Mouse (Mus musculus): Measurements from ENCODE around the gene Dram1. TPM values are rescaled to one million over a fixed set of nuclear protein-coding genes. Genes with fewer than 3 reads are reported as not detected.

Dram1 gene
- polyA plus RNA-seq, 1 experiment from 2014 or later = 0.49 TPM

- Histone ChIP-seq H3K4me1 (replicated peaks; ENCODE audit: control insufficient read depth, insufficient read depth, low read length) (no peaks in the 10 kb centered on the region), H3K9ac (ENCODE audit: low read length) (no peak overlapping the region), H3K4me3 (ENCODE audit: low read depth, low read length) (no peak overlapping the region), H3K36me3 (ENCODE audit: control insufficient read depth, insufficient read depth, low read length) (no peaks in the 10 kb centered on the region), H3K9me3 (ENCODE audit: control insufficient read depth, low read length) (no peaks in the 10 kb centered on the region), H3K27ac (ENCODE audit: low read depth, low read length) (no peak overlapping the region), H3K27me3 (ENCODE audit: control insufficient read depth, insufficient read depth, low read length) (no peaks in the 10 kb centered on the region), H3K4me2 (ENCODE audit: low read depth, low read length, severe bottlenecking) (no peak overlapping the region)
- DNase-seq (ENCODE audit: low spot score) = no peak
- no peak for ATAC-seq (replicated peaks; ENCODE audit: low FRiP score)
- 88% methylated on average over 6 of the region's 6 CpGs for WGBS
These were observed 76.9 kb downstream of the Dram1 start for GRCm38 (mm10) chr10:88301802-88302470.

GRCm38 (mm10) chr10:88296991-88297390 lies 81.9 kb downstream of the Dram1 start:
- H3K4me1 ChIP-seq (replicated peaks; ENCODE audit: control insufficient read depth, insufficient read depth, low read length) = no peaks in the 10 kb centered on the region
- H3K9ac ChIP-seq (ENCODE audit: low read length) = no peak overlapping the region
- ATAC-seq (replicated peaks; ENCODE audit: low FRiP score) = no peak
- H3K27me3 ChIP-seq (ENCODE audit: control insufficient read depth, insufficient read depth, low read length) = no peaks in the 10 kb centered on the region
- no peak overlapping the region for H3K27ac ChIP-seq (ENCODE audit: low read depth, low read length)
- no peak overlapping the region for H3K4me3 ChIP-seq (ENCODE audit: low read depth, low read length)
- H3K36me3 ChIP-seq (ENCODE audit: control insufficient read depth, insufficient read depth, low read length) = no peaks in the 10 kb centered on the region
- H3K9me3 ChIP-seq (ENCODE audit: control insufficient read depth, low read length) = no peaks in the 10 kb centered on the region
- no peak for DNase-seq (ENCODE audit: low spot score)
- 82% methylated on average over 10 of the region's 10 CpGs for WGBS
- no peak overlapping the region for H3K4me2 ChIP-seq (ENCODE audit: low read depth, low read length, severe bottlenecking)

- Histone ChIP-seq H3K4me2 (ENCODE audit: low read depth, low read length, severe bottlenecking) (no peak overlapping the region), H3K36me3 (ENCODE audit: control insufficient read depth, insufficient read depth, low read length) (no peaks in the 10 kb centered on the region), H3K4me3 (ENCODE audit: low read depth, low read length) (no peak overlapping the region), H3K4me1 (replicated peaks; ENCODE audit: control insufficient read depth, insufficient read depth, low read length) (no peaks in the 10 kb centered on the region), H3K27ac (ENCODE audit: low read depth, low read length) (no peak overlapping the region), H3K9ac (ENCODE audit: low read length) (no peak overlapping the region), H3K27me3 (ENCODE audit: control insufficient read depth, insufficient read depth, low read length) (no peaks in the 10 kb centered on the region), H3K9me3 (ENCODE audit: control insufficient read depth, low read length) (no peaks in the 10 kb centered on the region)
- ATAC-seq (replicated peaks; ENCODE audit: low FRiP score) (no peak), DNase-seq (ENCODE audit: low spot score) (no peak)
- WGBS = 91% methylated on average over 6 of the region's 6 CpGs
These were observed 83.8 kb downstream of the Dram1 start for GRCm38 (mm10) chr10:88295091-88295490.

GRCm38 (mm10) chr10:88288061-88288460 lies 90.8 kb downstream of the Dram1 start:
- no peak for ATAC-seq (replicated peaks; ENCODE audit: low FRiP score)

GRCm38 (mm10) chr10:88287261-88287660 lies 91.6 kb downstream of the Dram1 start:
- ATAC-seq (replicated peaks; ENCODE audit: low FRiP score) = no peak
- no peaks in the 10 kb centered on the region for H3K36me3 ChIP-seq (ENCODE audit: control insufficient read depth, insufficient read depth, low read length)

More at GRCm38 (mm10) chr10:88288061-88288460, 90.8 kb downstream of the Dram1 start:
- Histone ChIP-seq H3K4me1 (replicated peaks; ENCODE audit: control insufficient read depth, insufficient read depth, low read length) (no peaks in the 10 kb centered on the region), H3K9ac (ENCODE audit: low read length) (no peak overlapping the region), H3K4me3 (ENCODE audit: low read depth, low read length) (no peak overlapping the region), H3K4me2 (ENCODE audit: low read depth, low read length, severe bottlenecking) (no peak overlapping the region), H3K27me3 (ENCODE audit: control insufficient read depth, insufficient read depth, low read length) (no peaks in the 10 kb centered on the region), H3K9me3 (ENCODE audit: control insufficient read depth, low read length) (no peaks in the 10 kb centered on the region), H3K36me3 (ENCODE audit: control insufficient read depth, insufficient read depth, low read length) (no peaks in the 10 kb centered on the region), H3K27ac (ENCODE audit: low read depth, low read length) (no peak overlapping the region)
- WGBS = 91% methylated on average over 10 of the region's 10 CpGs
- DNase-seq (ENCODE audit: low spot score) = no peak

GRCm38 (mm10) chr10:88284343-88284990 lies 94.4 kb downstream of the Dram1 start:
- DNase-seq (ENCODE audit: low spot score) (no peak), ATAC-seq (replicated peaks; ENCODE audit: low FRiP score) (no peak)
- Histone ChIP-seq H3K4me1 (replicated peaks; ENCODE audit: control insufficient read depth, insufficient read depth, low read length) (no peaks in the 10 kb centered on the region), H3K27ac (ENCODE audit: low read depth, low read length) (no peak overlapping the region), H3K9me3 (ENCODE audit: control insufficient read depth, low read length) (no peaks in the 10 kb centered on the region), H3K9ac (ENCODE audit: low read length) (no peak overlapping the region), H3K4me3 (ENCODE audit: low read depth, low read length) (no peak overlapping the region), H3K27me3 (ENCODE audit: control insufficient read depth, insufficient read depth, low read length) (no peaks in the 10 kb centered on the region), H3K36me3 (ENCODE audit: control insufficient read depth, insufficient read depth, low read length) (no peaks in the 10 kb centered on the region), H3K4me2 (ENCODE audit: low read depth, low read length, severe bottlenecking) (no peak overlapping the region)
- 91% methylated on average over 4 of the region's 4 CpGs for WGBS

More at GRCm38 (mm10) chr10:88287261-88287660, 91.6 kb downstream of the Dram1 start:
- H3K9ac ChIP-seq (ENCODE audit: low read length) = no peak overlapping the region
- H3K9me3 ChIP-seq (ENCODE audit: control insufficient read depth, low read length) = no peaks in the 10 kb centered on the region
- H3K4me1 ChIP-seq (replicated peaks; ENCODE audit: control insufficient read depth, insufficient read depth, low read length) = no peaks in the 10 kb centered on the region
- H3K27ac ChIP-seq (ENCODE audit: low read depth, low read length) = no peak overlapping the region
- no peak for DNase-seq (ENCODE audit: low spot score)
- no peaks in the 10 kb centered on the region for H3K27me3 ChIP-seq (ENCODE audit: control insufficient read depth, insufficient read depth, low read length)
- no peak overlapping the region for H3K4me3 ChIP-seq (ENCODE audit: low read depth, low read length)
- H3K4me2 ChIP-seq (ENCODE audit: low read depth, low read length, severe bottlenecking) = no peak overlapping the region
- 75% methylated on average over 8 of the region's 8 CpGs for WGBS

GRCm38 (mm10) chr10:88281699-88282098 lies 97.2 kb downstream of the Dram1 start:
- Histone ChIP-seq H3K36me3 (ENCODE audit: control insufficient read depth, insufficient read depth, low read length) (no peaks in the 10 kb centered on the region), H3K4me3 (ENCODE audit: low read depth, low read length) (no peak overlapping the region), H3K27me3 (ENCODE audit: control insufficient read depth, insufficient read depth, low read length) (no peaks in the 10 kb centered on the region), H3K27ac (ENCODE audit: low read depth, low read length) (no peak overlapping the region), H3K9me3 (ENCODE audit: control insufficient read depth, low read length) (no peaks in the 10 kb centered on the region), H3K9ac (ENCODE audit: low read length) (no peak overlapping the region), H3K4me2 (ENCODE audit: low read depth, low read length, severe bottlenecking) (no peak overlapping the region), H3K4me1 (replicated peaks; ENCODE audit: control insufficient read depth, insufficient read depth, low read length) (no peaks in the 10 kb centered on the region)
- DNase-seq (ENCODE audit: low spot score) = no peak
- no peak for ATAC-seq (replicated peaks; ENCODE audit: low FRiP score)
- WGBS = 87% methylated on average over 3 of the region's 3 CpGs

GRCm38 (mm10) chr10:88274045-88274444 lies 104.8 kb downstream of the Dram1 start:
- Histone ChIP-seq H3K4me3 (ENCODE audit: low read depth, low read length) (no peak overlapping the region), H3K9ac (ENCODE audit: low read length) (no peak overlapping the region), H3K36me3 (ENCODE audit: control insufficient read depth, insufficient read depth, low read length) (no peaks in the 10 kb centered on the region), H3K4me2 (ENCODE audit: low read depth, low read length, severe bottlenecking) (no peak overlapping the region), H3K27me3 (ENCODE audit: control insufficient read depth, insufficient read depth, low read length) (no peaks in the 10 kb centered on the region), H3K4me1 (replicated peaks; ENCODE audit: control insufficient read depth, insufficient read depth, low read length) (no peaks in the 10 kb centered on the region), H3K27ac (ENCODE audit: low read depth, low read length) (no peak overlapping the region), H3K9me3 (ENCODE audit: control insufficient read depth, low read length) (no peaks in the 10 kb centered on the region)
- WGBS = 85% methylated on average over 5 of the region's 5 CpGs
- ATAC-seq (replicated peaks; ENCODE audit: low FRiP score) = no peak
- DNase-seq (ENCODE audit: low spot score) = no peak
